Mouse (Mus musculus) kidney, embryonic 15.5 days (tissue): ENCODE data around the gene Limk2. TPM values are rescaled to one million over a fixed set of nuclear protein-coding genes. Genes with fewer than 3 reads are reported as not detected.
A peak's percentile ranks its signal among the peaks of the same experiment; 100 is the strongest.

ENCODE experiments used
- ATAC-seq: fragments of 200-750 bp; cut with Nextera tagmentation; replicated peaks from 2 replicates; pipeline ENCODE4 v1.8.0; 2017; ENCODE audit warnings: moderate TSS enrichment; ENCODE audit not compliant: low FRiP score
- H3K27ac ChIP-seq: fragments of 300-500 bp; sonication (generic); 2 replicates; pipeline ENCODE4 v1.5.1; 2015; ENCODE audit warnings: mild to moderate bottlenecking, inconsistent platforms
- H3K27me3 ChIP-seq: fragments of 300-500 bp; sonication (generic); 2 replicates; pipeline ENCODE4 v1.6.1; 2015; ENCODE audit warnings: inconsistent platforms
- H3K36me3 ChIP-seq: fragments of 300-500 bp; sonication (generic); 2 replicates; pipeline ENCODE4 v1.6.1; 2015; ENCODE audit warnings: inconsistent platforms
- H3K4me1 ChIP-seq: fragments of 300-500 bp; sonication (generic); 2 replicates; pipeline ENCODE4 v1.6.1; 2015; ENCODE audit warnings: inconsistent platforms
- H3K4me2 ChIP-seq: fragments of 300-500 bp; sonication (generic); 2 replicates; pipeline ENCODE4 v1.6.1; 2015; ENCODE audit warnings: moderate library complexity, mild to moderate bottlenecking, inconsistent platforms
- H3K4me3 ChIP-seq: fragments of 300-500 bp; sonication (generic); replicated peaks from 2 replicates; pipeline ENCODE4 v1.5.1; 2015; ENCODE audit warnings: mild to moderate bottlenecking, inconsistent platforms
- H3K9ac ChIP-seq: fragments of 300-500 bp; sonication (generic); 2 replicates; pipeline ENCODE4 v1.6.1; 2015; ENCODE audit warnings: mild to moderate bottlenecking, inconsistent platforms
- H3K9me3 ChIP-seq: fragments of 300-500 bp; sonication (generic); replicated peaks from 2 replicates; pipeline ENCODE4 v1.6.1; 2016; ENCODE audit warnings: inconsistent platforms
- WGBS: fragments of 180-500 bp; shearing (Covaris S2); methylation state at CpG from one replicate; pipeline ENCODE4 v1.1.7; 2015; ENCODE audit warnings: mixed read lengths; 5-methylcytosine and 5-hydroxymethylcytosine counted together
- polyA plus RNA-seq: library from polyadenylated mRNA; unstranded; fragments of >200 nt; fragmentation: Nextera tagmentation; extraction: Ambion mirVana; gene quantifications from 2 replicates; pipeline ENCODE4 v1.2.1, GENCODE M21; 2015

The Limk2 gene
- polyA plus RNA-seq, 1 experiment from 2014 or later: 46.0 TPM

- Histone ChIP-seq H3K27ac (no peak overlapping the region), H3K9ac (no peak overlapping the region), H3K9me3 (no peaks in the 10 kb centered on the region), H3K4me3 (no peak overlapping the region), H3K4me2 (no peak overlapping the region), H3K27me3 (no peaks in the 10 kb centered on the region), H3K36me3 (no peaks in the 10 kb centered on the region), H3K4me1 (peaks cover 45% of the 10 kb centered on the region)
- WGBS: 45% methylated on average over 7 of the region's 7 CpGs
- no peak for ATAC-seq
These were observed 40.0 kb downstream of the Limk2 start for GRCm38 (mm10) chr11:3368983-3369382.

GRCm38 (mm10) chr11:3366411-3366810, 42.6 kb downstream of the Limk2 start:
- H3K4me1 ChIP-seq: peaks cover 30% of the 10 kb centered on the region
- no peaks in the 10 kb centered on the region for H3K27me3 ChIP-seq
- H3K9me3 ChIP-seq: no peaks in the 10 kb centered on the region
- no peak overlapping the region for H3K4me3 ChIP-seq
- WGBS: 84% methylated on average over 7 of the region's 7 CpGs
- peaks cover 14% of the 10 kb centered on the region for H3K36me3 ChIP-seq
- H3K9ac ChIP-seq: 0 out of 2 replicates have a peak overlapping the region, but pooled peaks have one; percentile 10
- H3K4me2 ChIP-seq: no peak overlapping the region
- no peak overlapping the region for H3K27ac ChIP-seq
- no peak for ATAC-seq

GRCm38 (mm10) chr11:3362854-3363253, 46.1 kb downstream of the Limk2 start:
- no peak for ATAC-seq
- H3K27me3 ChIP-seq: no peaks in the 10 kb centered on the region
- 71% methylated on average over 3 of the region's 3 CpGs for WGBS
- H3K36me3 ChIP-seq: peaks cover 37% of the 10 kb centered on the region
- H3K4me2 ChIP-seq: no peak overlapping the region
- no peak overlapping the region for H3K27ac ChIP-seq
- H3K9me3 ChIP-seq: no peaks in the 10 kb centered on the region
- H3K4me3 ChIP-seq: no peak overlapping the region
- H3K9ac ChIP-seq: no peak overlapping the region
- H3K4me1 ChIP-seq: 0 out of 2 replicates have a peak, but pooled peaks cover 6% of the 10 kb centered on the region

DNA sequence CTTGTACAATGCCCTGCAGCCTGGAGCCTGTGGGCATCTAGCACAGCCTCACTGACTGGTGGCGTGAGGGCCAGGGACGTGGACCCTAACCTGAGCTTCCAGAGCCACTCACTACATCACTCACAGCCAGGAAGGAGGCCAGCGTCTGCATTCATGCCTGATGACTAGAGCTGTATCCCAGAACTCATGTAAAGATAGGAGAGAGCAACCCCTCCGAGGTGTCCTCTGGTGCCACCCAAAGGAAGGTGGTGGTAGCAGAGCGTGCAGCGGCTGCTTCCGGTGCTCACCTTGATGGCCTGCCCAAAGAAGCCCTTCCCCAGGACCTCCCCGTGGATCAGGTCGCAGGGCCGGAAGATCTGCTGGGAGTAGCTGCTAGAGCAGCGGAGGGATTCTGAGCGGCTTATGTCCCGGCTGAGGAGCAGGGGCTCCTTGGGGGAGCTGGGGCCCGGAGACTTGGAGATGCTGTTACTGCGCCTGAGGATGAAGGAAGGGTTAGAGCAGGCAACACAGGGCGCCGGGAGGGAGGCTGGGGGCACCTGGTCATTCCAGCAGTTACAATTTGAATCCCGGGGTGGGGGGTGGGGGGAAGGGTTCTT, 55.9 kb downstream of the Limk2 start:
- H3K4me2 ChIP-seq: no peak overlapping the region
- H3K27ac ChIP-seq: no peak overlapping the region
- 51% methylated on average over 18 of the region's 18 CpGs for WGBS
- no peaks in the 10 kb centered on the region for H3K27me3 ChIP-seq
- H3K9me3 ChIP-seq: no peaks in the 10 kb centered on the region
- H3K4me1 ChIP-seq: peaks cover 14% of the 10 kb centered on the region
- no peak for ATAC-seq
- H3K36me3 ChIP-seq: peaks cover 65% of the 10 kb centered on the region
- no peak overlapping the region for H3K4me3 ChIP-seq
- no peak overlapping the region for H3K9ac ChIP-seq

- Histone ChIP-seq H3K4me2 (no peak overlapping the region), H3K27ac (no peak overlapping the region), H3K36me3 (peaks cover 57% of the 10 kb centered on the region), H3K9ac (no peak overlapping the region), H3K4me3 (no peak overlapping the region), H3K27me3 (no peaks in the 10 kb centered on the region), H3K4me1 (peaks cover 23% of the 10 kb centered on the region), H3K9me3 (no peaks in the 10 kb centered on the region)
- ATAC-seq: no peak
- 91% methylated on average over 9 of the region's 9 CpGs for WGBS
These were observed 56.9 kb downstream of the Limk2 start for GRCm38 (mm10) chr11:3352131-3352530.

DNA sequence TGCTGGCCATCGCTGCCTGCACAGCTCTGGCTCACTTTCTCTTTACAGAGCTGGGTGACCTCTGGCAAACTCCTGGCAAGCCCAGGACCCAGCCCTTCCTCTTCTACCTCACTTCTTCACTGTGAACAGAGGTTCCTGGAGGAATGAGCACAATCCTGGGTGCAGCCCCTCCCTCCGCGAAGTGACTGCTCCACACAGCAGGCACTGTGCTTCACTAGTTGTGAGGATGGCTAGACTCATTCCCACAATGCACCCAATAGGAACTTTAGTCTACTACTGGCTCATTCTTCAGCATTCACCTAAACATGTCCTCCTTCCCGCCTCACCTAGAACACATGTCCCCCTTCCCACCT, 59.7 kb downstream of the Limk2 start:
- 75% methylated on average over 4 of the region's 4 CpGs for WGBS
- no peak for ATAC-seq
- H3K27ac ChIP-seq: peak overlapping the region; percentile 56; the same call in 1 of the 2 replicates

DNA sequence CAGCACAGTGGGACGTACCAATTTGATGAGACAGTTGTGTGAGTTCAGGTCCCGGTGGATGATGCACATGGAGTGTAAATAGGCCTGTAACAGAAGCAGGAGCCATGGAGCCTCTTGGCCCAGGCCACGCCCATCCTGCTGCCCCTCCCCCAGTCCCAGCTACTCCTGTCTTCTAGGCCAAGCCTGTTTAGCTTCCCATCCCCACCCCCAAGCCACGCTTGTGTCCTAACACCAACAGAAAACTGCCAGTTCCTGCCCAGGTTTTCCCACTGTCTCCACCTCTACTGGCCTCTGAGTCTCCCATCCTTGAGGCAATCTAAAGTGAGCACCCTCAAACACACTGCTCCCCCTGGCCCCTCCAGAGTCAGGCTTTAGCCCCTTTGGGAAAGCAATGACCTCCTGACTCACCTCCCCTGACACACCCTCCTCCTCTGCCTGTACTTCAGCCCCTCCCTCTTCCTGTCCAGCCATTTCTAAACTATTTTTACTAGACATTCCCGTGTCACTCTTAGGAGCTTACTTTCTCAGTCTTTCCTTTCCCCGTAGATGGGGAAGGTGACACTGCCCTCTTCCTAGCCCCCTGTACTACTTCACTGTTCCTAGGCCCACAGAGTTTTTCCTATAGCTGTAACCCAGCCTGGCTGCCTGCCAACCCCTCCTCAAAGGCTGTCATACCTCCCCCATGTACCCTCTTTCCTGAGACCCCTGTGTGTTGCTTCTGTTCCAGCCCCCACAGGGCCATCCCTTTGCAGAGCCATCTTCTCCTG, 60.2 kb downstream of the Limk2 start:
- Histone ChIP-seq H3K36me3 (peaks cover 62% of the 10 kb centered on the region), H3K27ac (peak overlapping the region; percentile 56), H3K27me3 (no peaks in the 10 kb centered on the region), H3K9ac (no peak overlapping the region), H3K9me3 (no peaks in the 10 kb centered on the region), H3K4me1 (peaks cover 27% of the 10 kb centered on the region), H3K4me3 (no peak overlapping the region), H3K4me2 (no peak overlapping the region)
- peak; percentile 17; the same call in 1 of the 2 replicates for ATAC-seq
- 26% methylated on average over 6 of the region's 6 CpGs for WGBS

More for the DNA sequence above, 59.7 kb downstream of the Limk2 start:
- no peak overlapping the region for H3K9ac ChIP-seq
- no peak overlapping the region for H3K4me2 ChIP-seq
- H3K9me3 ChIP-seq: no peaks in the 10 kb centered on the region
- no peaks in the 10 kb centered on the region for H3K27me3 ChIP-seq
- H3K36me3 ChIP-seq: peaks cover 62% of the 10 kb centered on the region
- peaks cover 27% of the 10 kb centered on the region for H3K4me1 ChIP-seq
- H3K4me3 ChIP-seq: no peak overlapping the region

- H3K4me1 ChIP-seq: peaks cover 27% of the 10 kb centered on the region
- H3K9me3 ChIP-seq: no peaks in the 10 kb centered on the region
- no peak overlapping the region for H3K4me3 ChIP-seq
- no peak for ATAC-seq
- peak overlapping the region; percentile 56 for H3K27ac ChIP-seq
- H3K9ac ChIP-seq: 0 out of 2 replicates have a peak overlapping the region, but pooled peaks have one; percentile 0
- no peaks in the 10 kb centered on the region for H3K27me3 ChIP-seq
- H3K36me3 ChIP-seq: peaks cover 62% of the 10 kb centered on the region
- H3K4me2 ChIP-seq: no peak overlapping the region
These were observed 61.2 kb downstream of the Limk2 start for GRCm38 (mm10) chr11:3347835-3348195.

DNA sequence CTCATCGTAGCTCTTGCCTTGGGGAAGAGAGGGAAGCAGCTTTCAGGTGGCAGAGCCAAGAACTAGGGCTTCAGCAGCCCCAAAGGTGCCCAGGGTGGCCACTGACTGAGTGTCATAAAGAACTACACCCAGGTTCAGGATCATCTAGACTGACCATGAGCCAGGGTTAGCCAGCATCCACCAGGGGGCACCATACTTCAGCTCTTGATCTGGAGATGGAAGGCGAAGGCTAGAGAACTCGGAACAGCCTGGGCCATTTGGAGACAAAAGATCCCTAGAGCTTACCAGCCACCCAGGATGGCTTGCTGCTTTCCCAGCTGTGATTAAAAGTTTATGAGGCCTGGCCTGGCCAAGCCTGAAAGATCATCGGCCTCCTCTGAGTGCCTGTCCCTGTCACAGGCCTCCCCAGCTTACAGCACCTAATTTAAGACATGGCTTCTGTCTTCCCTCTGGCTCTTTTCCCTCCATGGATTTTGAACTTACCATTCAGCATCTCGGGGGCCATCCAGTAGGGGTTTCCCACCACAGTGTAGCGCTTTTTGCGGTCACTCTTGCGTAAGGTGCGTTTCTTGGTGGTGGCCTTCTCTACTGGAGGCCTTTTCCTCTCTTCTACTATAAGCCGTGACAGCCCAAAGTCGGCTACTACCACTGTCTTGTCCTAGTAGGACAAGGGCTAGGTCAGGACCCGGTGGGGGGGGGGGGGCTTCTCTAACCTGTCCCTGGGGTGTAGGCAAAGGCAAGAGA, 61.7 kb downstream of the Limk2 start:
- WGBS: 53% methylated on average over 12 of the region's 12 CpGs
- H3K27me3 ChIP-seq: no peaks in the 10 kb centered on the region
- H3K9me3 ChIP-seq: no peaks in the 10 kb centered on the region
- peak; percentile 72 for ATAC-seq
- H3K36me3 ChIP-seq: peaks cover 62% of the 10 kb centered on the region
- H3K4me3 ChIP-seq: no peak overlapping the region
- H3K4me1 ChIP-seq: peaks cover 27% of the 10 kb centered on the region
- H3K4me2 ChIP-seq: no peak overlapping the region
- peak overlapping the region; percentile 56 for H3K27ac ChIP-seq
- 0 out of 2 replicates have a peak overlapping the region, but pooled peaks have one; percentile 0 for H3K9ac ChIP-seq

- Histone ChIP-seq H3K36me3 (peaks cover 59% of the 10 kb centered on the region), H3K4me1 (peaks cover 27% of the 10 kb centered on the region), H3K4me2 (no peak overlapping the region), H3K9me3 (no peaks in the 10 kb centered on the region), H3K4me3 (no peak overlapping the region), H3K27me3 (no peaks in the 10 kb centered on the region), H3K9ac (no peak overlapping the region), H3K27ac (no peak overlapping the region)
- no peak for ATAC-seq
- 68% methylated on average over 7 of the region's 7 CpGs for WGBS
These were observed 62.6 kb downstream of the Limk2 start for GRCm38 (mm10) chr11:3346351-3346750.

- H3K4me1 ChIP-seq: peaks cover 27% of the 10 kb centered on the region
- H3K9ac ChIP-seq: no peak overlapping the region
- H3K36me3 ChIP-seq: peaks cover 46% of the 10 kb centered on the region
- no peak overlapping the region for H3K4me2 ChIP-seq
- H3K27me3 ChIP-seq: no peaks in the 10 kb centered on the region
- H3K4me3 ChIP-seq: no peak overlapping the region
- no peak overlapping the region for H3K27ac ChIP-seq
- no peak for ATAC-seq
- WGBS: 88% methylated on average over 3 of the region's 3 CpGs
- no peaks in the 10 kb centered on the region for H3K9me3 ChIP-seq
These were observed 64.1 kb downstream of the Limk2 start for GRCm38 (mm10) chr11:3344916-3345315.

DNA sequence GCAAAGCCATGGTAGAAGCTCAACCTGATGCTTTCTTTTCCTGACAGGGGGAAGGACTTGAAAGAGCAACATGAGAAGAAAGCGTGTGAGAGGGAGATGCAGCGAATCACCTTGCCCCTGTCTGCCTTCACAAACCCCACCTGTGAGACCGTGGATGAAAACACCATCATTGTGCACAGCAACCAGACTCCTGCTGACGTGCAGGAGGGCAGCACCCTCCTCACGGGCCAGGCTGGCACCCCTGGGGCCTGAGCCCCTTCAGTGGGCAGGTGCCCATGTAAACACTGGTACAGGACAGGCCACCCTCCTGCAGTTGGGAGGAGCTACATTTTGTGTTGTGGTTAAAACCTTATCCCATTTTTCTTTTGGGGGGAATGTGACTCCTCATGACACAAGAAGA, 67.5 kb downstream of the Limk2 start:
- no peak overlapping the region for H3K4me3 ChIP-seq
- WGBS: 79% methylated on average over 5 of the region's 5 CpGs
- no peak overlapping the region for H3K9ac ChIP-seq
- peaks cover 18% of the 10 kb centered on the region for H3K4me1 ChIP-seq
- no peaks in the 10 kb centered on the region for H3K9me3 ChIP-seq
- no peak for ATAC-seq
- no peaks in the 10 kb centered on the region for H3K27me3 ChIP-seq
- H3K27ac ChIP-seq: no peak overlapping the region
- H3K36me3 ChIP-seq: peaks cover 45% of the 10 kb centered on the region
- no peak overlapping the region for H3K4me2 ChIP-seq
